7 mouse cellular contexts compared by ENCODE assay signal in genomic region chr2:170220443-170220842, GRCm38 (mm10).
A peak's percentile ranks its signal among the peaks of the same experiment; 100 is the strongest.
DNase-seq lines count a peak whose midpoint lies in the region; ATAC-seq lines count a peak whose summit lies in the region.

No protein-coding gene starts in this region.

- no peaks in the 10 kb centered on the region for H3K27me3 ChIP-seq in forebrain, embryonic 11.5 days (ENCODE audit: control insufficient read depth, insufficient read depth, low read length)
- H3K27me3 ChIP-seq in liver, embryonic 11.5 days (replicated peaks; ENCODE audit: control insufficient read depth, insufficient read depth, low read length), result no peaks in the 10 kb centered on the region
- no peaks in the 10 kb centered on the region for H3K27me3 ChIP-seq in stomach, embryonic 16.5 days (ENCODE audit: control insufficient read depth, insufficient read depth, low read length)

- H3K4me1 ChIP-seq in forebrain, embryonic 11.5 days (replicated peaks; ENCODE audit: control insufficient read depth, insufficient read depth, low read length), result peaks cover 30% of the 10 kb centered on the region
- H3K4me1 ChIP-seq in liver, embryonic 11.5 days (replicated peaks; ENCODE audit: control insufficient read depth, insufficient read depth, low read length), result peaks cover 45% of the 10 kb centered on the region
- H3K4me1 ChIP-seq in stomach, embryonic 16.5 days (ENCODE audit: control insufficient read depth, insufficient read depth, low read length), result peaks cover 38% of the 10 kb centered on the region

- peak overlapping the region; percentile 93 for H3K27ac ChIP-seq in forebrain, embryonic 11.5 days (ENCODE audit: low read depth, low read length)
- peak overlapping the region; percentile 70 for H3K27ac ChIP-seq in liver, embryonic 11.5 days (ENCODE audit: low read depth, low read length)
- H3K27ac ChIP-seq in stomach, embryonic 16.5 days (ENCODE audit: low read length), result peak overlapping the region; percentile 60; the same call in 1 of the 2 replicates

- no peaks in the 10 kb centered on the region for H3K9me3 ChIP-seq in forebrain, embryonic 11.5 days (ENCODE audit: control insufficient read depth, low read length)
- H3K9me3 ChIP-seq in liver, embryonic 11.5 days (ENCODE audit: control insufficient read depth, low read length), result no peaks in the 10 kb centered on the region
- no peaks in the 10 kb centered on the region for H3K9me3 ChIP-seq in stomach, embryonic 16.5 days (replicated peaks; ENCODE audit: control insufficient read depth, low read length)

- H3K9ac ChIP-seq in forebrain, embryonic 11.5 days (ENCODE audit: low read length), result peak overlapping the region; percentile 55; the same call in 1 of the 2 replicates
- H3K9ac ChIP-seq in liver, embryonic 11.5 days (ENCODE audit: low read depth, low read length), result peak overlapping the region; percentile 39
- H3K9ac ChIP-seq in stomach, embryonic 16.5 days (ENCODE audit: low read length), result peak overlapping the region; percentile 60

- under 1% methylated on average over 11 of the region's 11 CpGs for WGBS in forebrain, embryonic 11.5 days
- WGBS in liver, embryonic 11.5 days, result 2% methylated on average over 11 of the region's 11 CpGs
- 8% methylated on average over 11 of the region's 11 CpGs for WGBS in stomach, embryonic 16.5 days

- peak; percentile 28 for DNase-seq in lung, postnatal 36 days
- DNase-seq in lung, postnatal 10 days, result no peak
- DNase-seq in forebrain, embryonic 11.5 days (ENCODE audit: low spot score), result peak; percentile 63
- no peak for DNase-seq in liver, embryonic 11.5 days (ENCODE audit: low spot score)
- DNase-seq in urinary bladder, postnatal 4 days (ENCODE audit: low spot score in 2 of 2), result no peak
- DNase-seq in kidney, adult 11 months, result no peak

- peak overlapping the region; percentile 44 for H3K4me2 ChIP-seq in forebrain, embryonic 11.5 days (ENCODE audit: low read depth, low read length, severe bottlenecking)
- H3K4me2 ChIP-seq in liver, embryonic 11.5 days, result peak overlapping the region; percentile 93
- H3K4me2 ChIP-seq in stomach, embryonic 16.5 days (ENCODE audit: low read depth, low read length), result peak overlapping the region; percentile 80

- peak; percentile 11; the same call in 1 of the 2 replicates for ATAC-seq in forebrain, embryonic 11.5 days (replicated peaks; ENCODE audit: low FRiP score)
- no peak for ATAC-seq in liver, embryonic 11.5 days (replicated peaks; ENCODE audit: low FRiP score)
- no peak for ATAC-seq in stomach, embryonic 16.5 days (ENCODE audit: insufficient read depth, low FRiP score)

- no peaks in the 10 kb centered on the region for H3K36me3 ChIP-seq in forebrain, embryonic 11.5 days (ENCODE audit: control insufficient read depth, insufficient read depth, low read length)
- H3K36me3 ChIP-seq in liver, embryonic 11.5 days (ENCODE audit: control insufficient read depth, insufficient read depth, low read length), result no peaks in the 10 kb centered on the region
- H3K36me3 ChIP-seq in stomach, embryonic 16.5 days (ENCODE audit: control insufficient read depth, insufficient read depth, low read length), result no peaks in the 10 kb centered on the region

- H3K4me3 ChIP-seq in forebrain, embryonic 11.5 days (ENCODE audit: low read depth, low read length), result peak overlapping the region; percentile 19
- H3K4me3 ChIP-seq in liver, embryonic 11.5 days (ENCODE audit: low read depth, low read length), result peak overlapping the region; percentile 48
- peak overlapping the region; percentile 48 for H3K4me3 ChIP-seq in stomach, embryonic 16.5 days (replicated peaks; ENCODE audit: low read length)

Comparison
In these comparisons a context has a peak if more than half of its experiments do, and no peak if none do; other contexts are left out.
1. DNase-seq: peak in lung, postnatal 36 days (single experiment) and forebrain, embryonic 11.5 days (single experiment); none in lung, postnatal 10 days (single experiment), liver, embryonic 11.5 days (single experiment), urinary bladder, postnatal 4 days (0 of 2) and kidney, adult 11 months (single experiment).
2. Peak in every context shown above with its lines, with median percentiles within 50 percentile points of each other: H3K27ac ChIP-seq, H3K4me2 ChIP-seq, H3K4me3 ChIP-seq and H3K9ac ChIP-seq.